Mouse (Mus musculus) midbrain, embryonic 15.5 days (tissue): ENCODE measurements at regions not wholly inside any gene's neighbourhood (a gene's known extent, or its start where the extent isn't known, plus 50 kb on each side); places are given as distances from the start of the nearest gene placed in this dataset.

ENCODE experiments used
- ATAC-seq: fragments of 200-750 bp; cut with Nextera tagmentation; replicated peaks from 2 replicates; pipeline ENCODE4 v1.8.0; 2017; ENCODE audit warnings: moderate TSS enrichment
- H3K27ac ChIP-seq: fragments of 300-500 bp; sonication (generic); 2 replicates; pipeline ENCODE4 v1.5.1; 2015; ENCODE audit warnings: mild to moderate bottlenecking, inconsistent platforms
- H3K27me3 ChIP-seq: fragments of 300-500 bp; sonication (generic); replicated peaks from 2 replicates; pipeline ENCODE4 v1.6.1; 2015; ENCODE audit warnings: inconsistent platforms
- H3K36me3 ChIP-seq: fragments of 300-500 bp; sonication (generic); replicated peaks from 2 replicates; pipeline ENCODE4 v1.6.1; 2015; ENCODE audit warnings: inconsistent platforms
- H3K4me1 ChIP-seq: fragments of 300-500 bp; sonication (generic); 2 replicates; pipeline ENCODE4 v1.6.1; 2015; ENCODE audit warnings: inconsistent platforms
- H3K4me2 ChIP-seq: fragments of 300-500 bp; sonication (generic); 2 replicates; pipeline ENCODE4 v1.6.1; 2015; ENCODE audit warnings: inconsistent platforms, mild to moderate bottlenecking, moderate library complexity
- H3K4me3 ChIP-seq: fragments of 300-500 bp; sonication (generic); 2 replicates; pipeline ENCODE4 v1.5.1; 2015; ENCODE audit warnings: mild to moderate bottlenecking, inconsistent platforms
- H3K9ac ChIP-seq: fragments of 300-500 bp; sonication (generic); 2 replicates; pipeline ENCODE4 v1.6.1; 2015; ENCODE audit warnings: mild to moderate bottlenecking, inconsistent platforms
- H3K9me3 ChIP-seq: fragments of 300-500 bp; sonication (generic); 2 replicates; pipeline ENCODE4 v1.6.1; 2016; ENCODE audit warnings: inconsistent platforms
- WGBS: fragments of 180-500 bp; shearing (Covaris S2); methylation state at CpG from one replicate; pipeline ENCODE4 v1.1.7; 2015; ENCODE audit warnings: mixed read lengths; 5-methylcytosine and 5-hydroxymethylcytosine counted together

DNA sequence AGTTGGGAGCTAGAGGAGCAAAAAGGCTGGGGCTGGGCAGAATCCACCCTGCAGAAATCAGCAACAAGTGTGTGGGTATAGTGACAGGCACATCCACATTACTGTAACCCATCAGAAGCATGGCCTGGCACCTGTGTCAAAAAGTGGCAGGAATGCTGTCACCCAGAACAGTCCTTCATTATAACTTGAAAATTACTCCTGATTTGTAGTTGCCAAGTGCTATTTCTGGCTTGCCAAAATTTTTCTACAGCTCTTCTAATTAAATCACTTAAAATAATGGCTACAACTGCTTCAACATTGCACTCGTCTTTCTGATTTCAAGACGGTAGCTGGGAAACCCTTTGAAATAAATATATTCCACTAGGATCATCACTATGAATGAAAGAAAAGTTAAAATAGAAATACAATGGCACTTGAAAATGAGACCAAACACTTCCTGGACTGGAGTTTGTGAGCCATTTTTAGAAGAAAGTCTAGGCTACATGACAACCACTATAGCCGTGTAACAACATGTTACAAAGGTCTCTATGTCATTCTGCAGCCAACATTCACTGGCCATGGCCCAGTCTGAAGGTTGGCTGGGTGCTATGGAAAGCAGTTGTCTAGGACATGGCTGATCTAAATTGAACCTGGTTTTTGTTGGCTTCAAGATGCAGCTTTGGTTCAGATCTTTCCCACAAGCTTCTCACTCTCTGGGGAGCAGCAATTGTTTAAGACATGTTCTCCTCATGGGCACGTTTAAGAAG is 190.6 kb upstream of the Tapt1 start:
- Histone ChIP-seq H3K36me3 (no peaks in the 10 kb centered on the region), H3K4me1 (0 out of 2 replicates have a peak, but pooled peaks cover 2% of the 10 kb centered on the region)
- 80% methylated on average over 4 of the region's 4 CpGs for whole genome bisulfite sequencing

DNA sequence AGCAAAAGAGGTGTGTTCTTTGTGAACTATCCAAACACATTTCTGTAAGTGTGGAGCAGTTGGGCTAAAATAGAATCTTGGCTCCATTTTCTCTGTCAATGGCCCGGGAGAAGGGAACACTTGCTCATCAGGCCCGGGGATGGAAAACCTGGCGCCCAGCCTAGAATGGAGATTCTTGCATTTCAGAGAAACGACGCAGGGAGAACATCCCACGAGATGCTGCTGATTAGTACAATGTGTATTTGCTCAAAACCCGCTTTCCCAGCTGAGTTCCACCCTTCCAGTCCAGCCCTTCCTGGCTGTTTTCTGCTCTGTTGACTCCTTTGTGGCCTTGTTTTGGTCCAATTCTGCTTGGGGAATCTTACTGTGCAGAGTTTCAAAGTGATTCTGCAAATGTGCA is 188.0 kb upstream of the Tapt1 start:
- no peak overlapping the region for H3K27ac ChIP-seq
- no peaks in the 10 kb centered on the region for H3K27me3 ChIP-seq
- no peak overlapping the region for H3K9ac ChIP-seq
- H3K36me3 ChIP-seq, result no peaks in the 10 kb centered on the region
- no peaks in the 10 kb centered on the region for H3K9me3 ChIP-seq
- H3K4me3 ChIP-seq, result no peak overlapping the region
- 0 out of 2 replicates have a peak, but pooled peaks have one; percentile 24 for ATAC-seq
- 0 out of 2 replicates have a peak, but pooled peaks cover 2% of the 10 kb centered on the region for H3K4me1 ChIP-seq
- no peak overlapping the region for H3K4me2 ChIP-seq
- 53% methylated on average over 7 of the region's 7 CpGs for WGBS

More for the DNA sequence above, 190.6 kb upstream of the Tapt1 start:
- ATAC-seq, result no peak
- Histone ChIP-seq H3K4me3 (no peak overlapping the region), H3K4me2 (no peak overlapping the region), H3K27me3 (no peaks in the 10 kb centered on the region), H3K9me3 (no peaks in the 10 kb centered on the region), H3K27ac (no peak overlapping the region), H3K9ac (no peak overlapping the region)

DNA sequence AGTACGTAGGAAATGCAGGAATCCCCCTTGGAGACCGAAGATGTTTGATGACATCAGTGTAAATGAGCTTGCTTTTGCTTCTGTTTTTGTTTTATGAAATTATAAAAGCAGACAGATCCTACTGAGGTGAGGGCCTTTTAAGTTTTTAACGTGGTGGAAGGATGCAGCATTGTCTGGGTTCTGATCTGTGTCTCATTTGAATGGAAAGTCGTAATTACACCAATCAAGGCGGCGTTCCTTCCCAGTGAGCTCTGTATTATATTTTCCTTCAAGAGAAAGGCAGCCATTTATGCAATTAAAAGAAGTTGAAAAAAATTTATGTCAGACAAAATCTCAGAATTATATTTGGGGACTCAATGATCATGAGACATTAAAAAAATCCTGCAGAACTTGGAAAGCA is 176.9 kb upstream of the Tapt1 start:
- 74% methylated on average over 6 of the region's 6 CpGs for WGBS
- no peak overlapping the region for H3K4me2 ChIP-seq
- H3K4me1 ChIP-seq, result no peaks in the 10 kb centered on the region
- no peak overlapping the region for H3K9ac ChIP-seq
- H3K36me3 ChIP-seq, result no peaks in the 10 kb centered on the region
- no peaks in the 10 kb centered on the region for H3K9me3 ChIP-seq
- H3K27ac ChIP-seq, result no peak overlapping the region
- no peak for ATAC-seq
- H3K4me3 ChIP-seq, result no peak overlapping the region
- no peaks in the 10 kb centered on the region for H3K27me3 ChIP-seq

DNA sequence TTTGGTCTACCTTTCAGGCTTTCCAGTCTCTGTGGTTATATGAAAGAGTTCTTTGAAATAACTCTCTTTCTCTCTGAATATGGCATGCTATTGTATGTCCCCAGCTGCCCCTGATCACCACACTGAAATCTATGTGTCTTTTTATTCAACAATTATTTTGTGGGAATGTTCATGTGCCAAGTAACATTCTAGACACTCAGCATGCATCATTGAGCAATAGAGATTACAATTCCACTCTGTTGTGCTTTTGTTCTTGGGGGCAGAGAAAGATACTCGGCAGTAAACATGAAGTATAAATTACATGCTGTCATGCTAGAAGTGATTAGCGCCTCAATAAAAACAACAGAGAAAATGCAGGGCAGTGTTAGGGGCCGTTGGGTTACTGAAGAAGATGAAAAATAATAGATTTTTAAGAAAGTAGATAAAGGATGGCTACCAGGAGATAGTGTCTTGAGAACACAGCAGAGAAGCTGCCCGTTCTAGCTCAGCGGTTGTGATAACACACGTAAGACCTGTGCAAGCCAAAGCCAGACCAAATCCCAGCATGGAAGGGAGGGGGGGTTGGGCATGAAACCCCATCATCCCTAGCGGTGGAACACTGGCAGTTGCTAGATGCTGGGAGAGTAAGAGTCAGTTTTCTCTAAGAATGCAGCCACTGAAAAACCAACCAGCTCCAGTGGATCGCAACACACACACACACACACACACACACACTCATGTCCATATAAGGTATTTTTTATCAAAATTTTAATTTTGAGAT is 174.3 kb upstream of the Tapt1 start:
- H3K27ac ChIP-seq, result no peak overlapping the region
- H3K36me3 ChIP-seq, result no peaks in the 10 kb centered on the region
- no peak overlapping the region for H3K9ac ChIP-seq
- H3K4me1 ChIP-seq, result no peaks in the 10 kb centered on the region
- no peak for ATAC-seq
- H3K4me3 ChIP-seq, result no peak overlapping the region
- H3K9me3 ChIP-seq, result no peaks in the 10 kb centered on the region
- no peaks in the 10 kb centered on the region for H3K27me3 ChIP-seq
- WGBS, result 72% methylated on average over 8 of the region's 8 CpGs
- no peak overlapping the region for H3K4me2 ChIP-seq

DNA sequence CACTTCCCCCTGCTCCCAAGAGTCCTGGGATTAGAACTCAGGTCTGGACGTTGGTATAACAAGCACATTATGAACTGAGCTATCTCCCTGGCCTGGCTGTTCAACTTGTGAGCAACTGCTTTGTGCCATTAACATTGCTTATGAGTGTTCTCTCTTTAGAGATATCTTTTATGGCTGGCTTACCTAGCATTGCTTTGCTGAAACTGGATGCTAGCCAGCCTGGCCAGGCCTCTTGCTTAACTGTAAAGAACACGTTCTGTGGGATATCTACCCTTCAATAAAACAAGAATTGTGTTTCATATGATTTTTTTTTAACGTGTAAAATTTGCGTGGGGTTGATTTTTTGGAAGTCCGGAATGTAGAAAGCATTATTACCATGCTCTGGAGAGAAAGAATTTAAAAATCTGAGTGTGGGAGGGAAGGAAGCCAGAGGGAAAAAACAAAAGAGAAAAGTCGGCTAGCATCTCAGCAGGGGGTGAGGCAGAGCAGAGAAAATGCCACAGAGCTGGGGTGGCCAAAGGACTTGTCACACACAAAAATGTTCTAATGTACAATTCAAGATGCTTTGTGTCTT is 160.9 kb upstream of the Tapt1 start:
- no peak for ATAC-seq

DNA sequence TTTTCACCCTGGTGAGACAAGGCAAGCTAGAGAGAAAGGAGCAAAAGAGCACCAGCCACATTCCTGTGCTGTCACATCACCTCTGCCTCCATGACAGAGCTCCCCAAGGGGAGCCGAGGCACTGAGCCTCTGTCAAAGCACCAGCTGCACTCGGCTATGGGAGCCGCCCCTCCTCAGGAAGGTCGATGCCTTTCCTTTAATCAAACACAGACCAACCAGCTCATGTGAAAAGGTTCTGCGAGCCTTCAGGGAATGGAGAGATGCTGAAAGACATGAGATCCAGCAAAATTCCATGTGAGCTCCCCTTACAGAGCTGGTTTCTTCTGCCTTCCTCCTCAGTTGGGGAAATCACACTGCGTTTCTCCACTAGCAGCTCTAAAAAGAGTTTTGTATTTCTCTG is 159.8 kb upstream of the Tapt1 start:
- H3K4me3 ChIP-seq, result no peak overlapping the region
- H3K9me3 ChIP-seq, result no peaks in the 10 kb centered on the region
- no peak overlapping the region for H3K4me2 ChIP-seq
- H3K27ac ChIP-seq, result no peak overlapping the region
- no peak for ATAC-seq
- no peak overlapping the region for H3K9ac ChIP-seq
- H3K27me3 ChIP-seq, result no peaks in the 10 kb centered on the region
- H3K36me3 ChIP-seq, result no peaks in the 10 kb centered on the region
- peaks cover 3% of the 10 kb centered on the region; the same call in 1 of the 2 replicates for H3K4me1 ChIP-seq
- WGBS, result 46% methylated on average over 6 of the region's 6 CpGs

More for the DNA sequence above, 160.9 kb upstream of the Tapt1 start:
- Histone ChIP-seq H3K4me1 (peaks cover 3% of the 10 kb centered on the region; the same call in 1 of the 2 replicates), H3K27ac (no peak overlapping the region), H3K9me3 (no peaks in the 10 kb centered on the region), H3K9ac (no peak overlapping the region), H3K36me3 (no peaks in the 10 kb centered on the region), H3K4me3 (no peak overlapping the region), H3K27me3 (no peaks in the 10 kb centered on the region), H3K4me2 (no peak overlapping the region)
- 53% methylated on average over 6 of the region's 6 CpGs for WGBS

DNA sequence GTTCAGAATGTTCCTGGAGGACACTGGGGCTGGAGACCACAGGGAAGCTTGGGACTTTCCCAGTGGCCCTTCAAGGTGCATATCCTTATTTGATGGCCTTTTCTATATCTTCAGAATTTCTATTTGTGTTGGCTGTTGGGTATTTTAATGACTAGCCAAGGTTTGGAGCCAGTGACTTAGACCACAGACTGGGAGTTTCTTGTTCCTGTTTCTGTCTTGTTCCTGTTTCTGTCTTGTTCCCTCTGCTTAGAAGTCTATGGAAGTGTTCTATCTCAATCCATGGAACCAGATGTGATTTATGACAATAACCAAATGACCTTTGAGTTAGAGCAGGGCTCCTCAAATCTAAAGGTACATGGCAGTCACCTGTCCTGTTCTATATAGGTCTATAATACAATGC is 156.6 kb upstream of the Tapt1 start:
- Histone ChIP-seq H3K9me3 (no peaks in the 10 kb centered on the region), H3K27me3 (no peaks in the 10 kb centered on the region), H3K4me3 (no peak overlapping the region), H3K9ac (no peak overlapping the region), H3K4me1 (peaks cover 3% of the 10 kb centered on the region; the same call in 1 of the 2 replicates), H3K27ac (no peak overlapping the region), H3K36me3 (no peaks in the 10 kb centered on the region), H3K4me2 (no peak overlapping the region)
- ATAC-seq, result no peak

DNA sequence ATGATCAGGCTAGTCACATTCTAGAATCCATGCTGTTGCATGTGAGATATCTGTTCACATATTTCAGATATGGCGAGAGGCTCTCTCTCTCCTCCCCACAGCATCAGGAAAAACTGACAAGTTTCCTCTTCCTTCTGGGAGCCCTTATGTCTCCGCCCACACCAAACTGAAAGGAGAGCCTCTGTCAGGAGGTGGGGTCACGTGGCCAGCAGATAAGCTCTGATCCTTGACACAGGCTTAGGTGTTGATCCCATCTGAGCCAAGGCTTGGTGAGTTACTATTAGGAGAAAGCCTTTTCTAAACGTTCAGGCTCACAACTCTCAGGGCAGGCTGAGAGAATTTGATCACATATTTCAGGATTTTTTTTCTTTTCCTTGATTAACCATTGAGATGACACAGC is 143.6 kb upstream of the Tapt1 start:
- H3K9me3 ChIP-seq, result no peaks in the 10 kb centered on the region
- no peaks in the 10 kb centered on the region for H3K36me3 ChIP-seq
- no peak overlapping the region for H3K9ac ChIP-seq
- H3K27me3 ChIP-seq, result no peaks in the 10 kb centered on the region
- WGBS, result 28% methylated on average over 4 of the region's 4 CpGs
- no peak overlapping the region for H3K4me2 ChIP-seq
- no peak overlapping the region for H3K4me3 ChIP-seq
- H3K4me1 ChIP-seq, result no peaks in the 10 kb centered on the region
- H3K27ac ChIP-seq, result no peak overlapping the region
- ATAC-seq, result no peak

DNA sequence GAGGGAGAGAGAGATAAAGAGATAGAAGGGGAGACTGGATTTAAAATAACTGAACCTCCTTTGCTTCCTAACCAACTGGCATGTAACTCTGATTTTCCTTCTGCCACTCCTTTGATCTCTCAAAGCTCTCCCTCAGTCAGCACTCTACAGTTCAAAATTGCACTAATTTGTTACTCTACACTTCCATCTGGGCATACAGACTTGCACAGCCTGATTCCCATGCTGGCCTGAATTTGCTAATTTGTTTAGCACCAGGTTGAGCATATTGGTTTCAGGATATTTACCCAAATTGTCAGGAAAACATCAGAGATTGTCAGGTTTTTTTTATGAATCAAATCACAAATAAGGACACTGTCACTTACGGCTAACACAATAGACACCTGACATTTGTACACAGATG is 125.9 kb upstream of the Tapt1 start:
- Histone ChIP-seq H3K9ac (no peak overlapping the region), H3K4me1 (no peaks in the 10 kb centered on the region), H3K9me3 (no peaks in the 10 kb centered on the region), H3K4me2 (no peak overlapping the region), H3K4me3 (no peak overlapping the region), H3K27me3 (no peaks in the 10 kb centered on the region), H3K36me3 (no peaks in the 10 kb centered on the region), H3K27ac (no peak overlapping the region)
- ATAC-seq, result no peak
- 86% methylated on average over 1 of the region's 1 CpGs for WGBS

DNA sequence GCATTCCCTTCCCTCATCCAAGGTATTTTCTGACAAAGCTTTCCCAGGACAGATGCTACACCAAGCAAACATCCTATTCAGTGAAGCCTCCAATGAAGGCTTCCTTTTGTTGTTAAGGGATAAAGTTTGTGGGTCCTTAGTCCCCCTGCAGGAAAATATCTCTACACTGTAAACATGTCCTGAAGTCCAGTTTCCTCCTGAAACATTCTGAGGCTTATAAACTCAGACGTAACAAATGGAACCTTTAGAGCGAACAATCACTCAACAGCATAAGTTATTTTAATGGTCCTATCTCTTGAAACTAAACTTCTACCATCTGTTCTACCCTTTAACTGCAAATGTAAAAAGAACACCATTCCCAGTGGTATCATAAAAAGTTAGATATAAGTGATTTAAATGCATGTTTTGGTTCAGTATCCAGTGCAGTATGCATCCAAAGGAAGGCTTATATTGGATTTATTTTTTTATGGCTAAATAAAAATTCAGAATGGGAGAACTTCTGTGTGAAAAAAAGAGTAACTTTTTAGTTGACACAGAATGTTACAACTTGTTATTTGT is 115.1 kb upstream of the Tapt1 start:
- H3K4me2 ChIP-seq, result no peak overlapping the region
- no peaks in the 10 kb centered on the region for H3K9me3 ChIP-seq
- 93% methylated on average over 2 of the region's 2 CpGs for WGBS
- H3K27me3 ChIP-seq, result no peaks in the 10 kb centered on the region
- H3K27ac ChIP-seq, result no peak overlapping the region
- H3K4me3 ChIP-seq, result no peak overlapping the region
- ATAC-seq, result no peak
- no peaks in the 10 kb centered on the region for H3K36me3 ChIP-seq
- no peaks in the 10 kb centered on the region for H3K4me1 ChIP-seq
- no peak overlapping the region for H3K9ac ChIP-seq

DNA sequence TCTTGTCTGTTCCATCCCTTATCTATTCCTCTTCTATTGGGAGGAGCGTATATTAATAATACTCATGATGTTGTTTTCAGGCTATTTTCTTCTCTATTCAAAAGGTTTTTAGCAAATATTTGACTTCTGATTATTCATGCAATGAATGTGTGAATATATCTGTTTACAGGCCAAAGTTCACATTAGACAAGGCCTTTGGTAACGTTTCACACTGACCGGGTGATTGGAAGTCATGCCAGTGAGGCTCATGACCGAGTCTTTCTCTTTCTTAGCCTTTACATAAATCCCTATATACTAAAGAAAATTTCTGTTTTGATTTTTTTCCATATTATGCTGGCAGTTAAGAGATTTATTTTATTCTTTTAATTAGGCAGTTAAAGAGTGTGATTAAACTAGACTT is 112.2 kb upstream of the Tapt1 start:
- ATAC-seq, result no peak
- Histone ChIP-seq H3K27me3 (no peaks in the 10 kb centered on the region), H3K9ac (no peak overlapping the region), H3K36me3 (no peaks in the 10 kb centered on the region), H3K9me3 (no peaks in the 10 kb centered on the region), H3K4me2 (no peak overlapping the region), H3K4me3 (no peak overlapping the region), H3K4me1 (no peaks in the 10 kb centered on the region), H3K27ac (no peak overlapping the region)
- WGBS, result 92% methylated on average over 4 of the region's 4 CpGs

DNA sequence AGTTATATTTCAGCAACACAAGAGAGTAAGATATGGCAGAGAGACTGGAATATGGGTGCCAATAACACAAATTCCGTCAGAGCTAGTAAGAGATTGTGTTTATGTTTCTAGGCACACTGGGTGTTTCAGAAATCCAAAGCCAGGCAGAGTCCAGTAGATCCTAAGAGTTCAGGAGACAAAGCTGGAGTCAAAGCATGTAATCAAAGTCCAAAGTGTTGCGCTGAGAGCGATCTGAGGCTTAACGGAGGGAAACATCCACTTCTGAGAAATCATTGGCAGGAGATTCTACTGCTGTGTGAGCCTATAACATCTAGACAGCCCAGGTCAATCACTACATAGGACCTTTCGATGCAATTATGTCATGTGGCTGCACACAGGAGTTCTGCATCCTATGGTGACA is 109.3 kb upstream of the Tapt1 start:
- Histone ChIP-seq H3K4me3 (no peak overlapping the region), H3K9me3 (no peaks in the 10 kb centered on the region), H3K27me3 (no peaks in the 10 kb centered on the region), H3K9ac (no peak overlapping the region), H3K27ac (no peak overlapping the region), H3K4me1 (no peaks in the 10 kb centered on the region), H3K36me3 (no peaks in the 10 kb centered on the region), H3K4me2 (no peak overlapping the region)
- WGBS, result 89% methylated on average over 5 of the region's 5 CpGs
- ATAC-seq, result no peak
